Mouse (Mus musculus) ES-E14 (cell line): ENCODE measurements around the gene Dock11.

Experiments
- CHD2 ChIP-seq: IDR thresholded peaks from 2 replicates; pipeline ENCODE4 v1.6.1; 2014; ENCODE audit warnings: mild to moderate bottlenecking, low read depth, low read length, inconsistent platforms
- HCFC1 ChIP-seq: IDR thresholded peaks from 2 replicates; pipeline ENCODE4 v1.6.1; 2012; ENCODE audit warnings: low read length, inconsistent platforms, borderline replicate concordance; ENCODE audit not compliant: insufficient read depth
- MAFK ChIP-seq: IDR thresholded peaks from 2 replicates; pipeline ENCODE4 v1.6.1; 2014; ENCODE audit warnings: mild to moderate bottlenecking, low read depth, low read length, inconsistent platforms; ENCODE audit not compliant: insufficient read depth
- ZC3H11A ChIP-seq: IDR thresholded peaks from 2 replicates; pipeline ENCODE4 v1.6.1; 2012; ENCODE audit warnings: low read depth, mild to moderate bottlenecking, inconsistent platforms, low read length, borderline replicate concordance

GRCm38 (mm10) chrX:35888087-35888895 is at the start of gene Dock11:
- peak; percentile 49; the same call in 1 of the 2 replicates for TF ChIP-seq CHD2
- no peak for TF ChIP-seq MAFK
- TF ChIP-seq HCFC1, result no peak
- TF ChIP-seq ZC3H11A, result no peak
